Mouse (Mus musculus) brain, adult 10 weeks (tissue): ENCODE data around the gene Cog4. TPM values are rescaled to one million over a fixed set of nuclear protein-coding genes. Genes with fewer than 3 reads are reported as not detected.

Experiments
- polyA plus RNA-seq: library from polyadenylated mRNA; stranded (reverse); fragments of 350-450 nt; fragmentation: Illumina TruSeq; extraction: RNeasy Lipid Tissue Mini Kit (QIAGEN cat#74804); gene quantifications from one replicate; pipeline ENCODE4 v1.2.3, GENCODE M21; 2015; ENCODE audit warnings: low read depth, low replicate concordance

Cog4 gene
- 42.8 TPM for polyA plus RNA-seq

GRCm38 (mm10) chr8:110846405-110847170 is at the start of gene Cog4, which contains the start of gene Sf3b3:
Cog4 (plus strand) TSS chr8:110846600.
Sf3b3 (minus strand) TSS chr8:110846787.

DNA sequence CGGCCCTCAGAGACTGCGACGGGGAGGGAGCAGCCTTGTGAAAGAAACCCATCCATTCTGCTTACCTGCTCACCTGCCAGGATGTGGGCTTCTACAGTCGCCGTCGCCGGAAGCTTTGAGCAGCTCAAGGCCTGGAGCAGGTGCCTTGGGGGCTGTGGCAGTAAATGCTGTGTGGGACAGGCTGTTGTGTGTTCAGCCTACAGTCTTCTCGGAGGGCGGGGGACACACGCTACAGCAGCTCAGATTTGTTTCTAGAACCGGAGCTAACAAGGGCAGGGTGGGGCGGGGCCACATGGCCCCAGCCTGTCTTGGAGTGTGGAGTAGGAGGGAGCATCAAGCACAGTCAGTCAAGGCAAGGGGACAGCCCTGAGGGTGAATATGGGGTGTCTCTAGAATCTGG is 40.7 kb upstream of the Cog4 start, which contains the start of gene Il34:
Il34 (minus strand) TSS at position 256 of the 400 bp plus-strand sequence.

GRCm38 (mm10) chr8:110901839-110902578 is 55.6 kb downstream of the Cog4 start, which contains the start of gene Fuk:
Fuk (minus strand) TSS chr8:110902488.

DNA sequence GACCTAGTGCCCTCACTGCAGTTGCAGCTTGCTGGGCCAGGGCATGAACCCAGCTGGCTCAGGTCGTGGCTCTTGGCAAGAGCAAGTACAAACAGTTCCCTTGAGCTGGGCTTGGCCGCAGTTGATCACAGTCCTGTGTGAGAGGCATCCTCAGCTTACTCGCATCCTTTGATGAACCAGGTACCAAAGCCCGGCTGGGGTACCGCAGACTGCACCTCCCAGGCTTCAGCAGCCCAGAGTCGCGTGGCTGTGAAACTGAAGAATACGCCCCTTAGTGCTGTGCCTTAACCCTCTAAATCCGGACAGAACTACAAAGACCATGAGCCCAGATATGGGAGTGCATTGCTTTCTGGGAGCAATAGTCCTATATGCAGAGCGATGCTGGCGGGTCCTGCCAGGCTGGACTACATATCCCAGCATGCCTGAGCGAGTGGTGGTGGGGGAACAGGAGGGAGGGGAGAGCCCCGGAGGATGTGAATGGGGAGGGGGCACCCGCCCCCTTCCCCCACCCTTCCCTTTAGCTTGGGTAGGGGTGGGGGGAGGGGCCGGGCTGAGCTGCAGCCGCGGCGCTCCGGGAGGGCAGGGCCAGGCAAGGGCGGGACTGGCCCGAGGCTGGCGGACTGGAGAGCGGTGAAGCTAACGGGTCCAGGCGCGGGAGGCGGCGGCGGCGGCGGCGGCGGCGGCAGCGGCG is 73.1 kb downstream of the Cog4 start, which contains the start of gene St3gal2:
St3gal2 (plus strand) TSS at position 582 of the 691 bp plus-strand sequence.

Other genes starting within 250 kb of the Cog4 start
- 17.6 TPM for gene Vac14, start 228.0 kb upstream of the Cog4 start, polyA plus RNA-seq
- gene Mtss1l, start 125.1 kb upstream of the Cog4 start, polyA plus RNA-seq: 105 TPM
- gene Il34, start 40.7 kb upstream of the Cog4 start, polyA plus RNA-seq: 92.1 TPM
- gene Sf3b3, start 187 bp downstream of the Cog4 start, polyA plus RNA-seq: 40.0 TPM
- gene Fuk, start 55.9 kb downstream of the Cog4 start, polyA plus RNA-seq: 10.2 TPM
- gene St3gal2, start 73.3 kb downstream of the Cog4 start, polyA plus RNA-seq: 55.0 TPM
- gene Ddx19a, start 151.2 kb downstream of the Cog4 start, polyA plus RNA-seq: 26.1 TPM
- 14.5 TPM for gene Ddx19b, start 185.2 kb downstream of the Cog4 start, polyA plus RNA-seq
- 67.3 TPM for gene Aars, start 186.5 kb downstream of the Cog4 start, polyA plus RNA-seq
- gene Exosc6, start 209.7 kb downstream of the Cog4 start, polyA plus RNA-seq: not detected
- 4.3 TPM for gene Clec18a, start 245.8 kb downstream of the Cog4 start, polyA plus RNA-seq
- gene Pdpr, start 248.0 kb downstream of the Cog4 start, polyA plus RNA-seq: 16.4 TPM